Mouse (Mus musculus) limb, embryonic 13.5 days (tissue): ENCODE measurements around the gene Atg9a. TPM values are rescaled to one million over a fixed set of nuclear protein-coding genes. Genes with fewer than 3 reads are reported as not detected.
A peak's percentile ranks its signal among the peaks of the same experiment; 100 is the strongest.

Source experiments
- ATAC-seq: fragments of 200-750 bp; cut with Nextera tagmentation; 2 replicates; pipeline ENCODE4 v1.8.0; 2017; ENCODE audit warnings: low read depth, moderate number of reproducible peaks, moderate TSS enrichment; ENCODE audit not compliant: low FRiP score
- H3K27ac ChIP-seq: fragments of 300-500 bp; sonication (generic); 2 replicates; pipeline ENCODE4 v1.5.1; 2015; ENCODE audit warnings: inconsistent platforms, mild to moderate bottlenecking, moderate library complexity
- H3K27me3 ChIP-seq: fragments of 300-500 bp; sonication (generic); 2 replicates; pipeline ENCODE4 v1.6.1; 2015; ENCODE audit warnings: mild to moderate bottlenecking, inconsistent platforms
- H3K36me3 ChIP-seq: fragments of 300-500 bp; sonication (generic); 2 replicates; pipeline ENCODE4 v1.6.1; 2015; ENCODE audit warnings: inconsistent platforms, mild to moderate bottlenecking, moderate library complexity
- H3K4me1 ChIP-seq: fragments of 300-500 bp; sonication (generic); 2 replicates; pipeline ENCODE4 v1.6.1; 2015; ENCODE audit warnings: inconsistent platforms
- H3K4me2 ChIP-seq: fragments of 300-500 bp; sonication (generic); replicated peaks from 2 replicates; pipeline ENCODE4 v1.6.1; 2015; ENCODE audit warnings: inconsistent platforms, mild to moderate bottlenecking, moderate library complexity
- H3K4me3 ChIP-seq: fragments of 300-500 bp; sonication (generic); 2 replicates; pipeline ENCODE4 v1.5.1; 2015; ENCODE audit warnings: moderate library complexity, mild to moderate bottlenecking, inconsistent platforms
- H3K9ac ChIP-seq: fragments of 300-500 bp; sonication (generic); 2 replicates; pipeline ENCODE4 v1.6.1; 2015; ENCODE audit warnings: mild to moderate bottlenecking, inconsistent platforms
- H3K9me3 ChIP-seq: fragments of 300-500 bp; sonication (generic); 2 replicates; pipeline ENCODE4 v1.6.1; 2016; ENCODE audit warnings: inconsistent platforms
- WGBS: fragments of 180-500 bp; shearing (Covaris S2); methylation state at CpG from one replicate; pipeline ENCODE4 v1.1.7; 2015; 5-methylcytosine and 5-hydroxymethylcytosine counted together
- polyA plus RNA-seq: library from polyadenylated mRNA; unstranded; fragments of >200 nt; fragmentation: Nextera tagmentation; extraction: Ambion mirVana; gene quantifications from 2 replicates; pipeline ENCODE4 v1.2.1, GENCODE M21; 2015

The Atg9a gene
- polyA plus RNA-seq, 1 experiment from 2014 or later = 33.7 TPM

DNA sequence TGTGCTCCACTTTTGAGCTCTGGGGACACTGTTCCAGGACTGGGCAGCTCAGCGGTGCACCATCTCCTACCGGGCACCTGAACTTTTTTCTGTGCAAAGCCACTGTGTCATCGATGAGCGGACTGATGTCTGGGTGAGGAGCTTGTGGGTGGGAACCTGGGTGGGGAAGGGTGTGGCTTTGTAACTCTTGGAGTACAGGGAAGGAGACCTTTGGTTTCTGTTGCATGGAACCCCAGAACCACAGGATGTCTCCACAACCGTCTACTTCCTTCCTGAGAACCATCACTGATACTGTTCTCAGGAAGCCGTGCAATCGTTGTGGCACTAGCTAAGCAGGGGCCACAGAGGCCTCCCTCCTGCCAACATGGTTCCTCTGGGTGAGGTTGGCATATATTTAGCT is 21.1 kb upstream of the Atg9a start:
- Histone ChIP-seq H3K27ac (no peak overlapping the region), H3K4me2 (no peak overlapping the region), H3K4me3 (no peak overlapping the region), H3K9me3 (no peaks in the 10 kb centered on the region), H3K27me3 (peaks cover 31% of the 10 kb centered on the region), H3K4me1 (peaks cover 34% of the 10 kb centered on the region), H3K9ac (no peak overlapping the region), H3K36me3 (peaks cover 41% of the 10 kb centered on the region)
- ATAC-seq = no peak
- WGBS = 90% methylated on average over 7 of the region's 7 CpGs

DNA sequence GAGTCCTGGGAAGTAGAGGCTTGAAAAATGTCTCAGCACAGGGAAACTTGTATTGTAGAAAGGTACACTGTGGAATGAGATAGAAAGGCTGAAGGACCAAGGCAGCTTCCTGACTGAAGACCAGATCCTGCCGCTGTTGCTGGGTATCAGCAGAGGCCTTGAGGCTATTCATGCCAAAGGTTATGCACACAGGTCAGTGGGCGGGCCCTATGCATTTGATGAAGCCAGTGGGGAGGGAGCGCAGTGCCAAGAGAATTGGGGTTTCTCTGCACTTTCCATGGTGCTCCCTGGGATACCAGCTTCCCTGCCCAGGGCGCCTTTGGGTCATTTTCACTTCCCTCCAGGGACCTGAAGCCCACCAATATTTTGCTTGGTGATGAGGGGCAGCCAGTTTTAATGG is 20.5 kb upstream of the Atg9a start:
- Histone ChIP-seq H3K27me3 (peaks cover 25% of the 10 kb centered on the region), H3K4me3 (no peak overlapping the region), H3K4me2 (no peak overlapping the region; the same call in 1 of the 2 replicates), H3K4me1 (peaks cover 32% of the 10 kb centered on the region), H3K9ac (no peak overlapping the region), H3K27ac (no peak overlapping the region), H3K36me3 (peaks cover 41% of the 10 kb centered on the region), H3K9me3 (no peaks in the 10 kb centered on the region)
- ATAC-seq = no peak
- WGBS = 89% methylated on average over 4 of the region's 4 CpGs

DNA sequence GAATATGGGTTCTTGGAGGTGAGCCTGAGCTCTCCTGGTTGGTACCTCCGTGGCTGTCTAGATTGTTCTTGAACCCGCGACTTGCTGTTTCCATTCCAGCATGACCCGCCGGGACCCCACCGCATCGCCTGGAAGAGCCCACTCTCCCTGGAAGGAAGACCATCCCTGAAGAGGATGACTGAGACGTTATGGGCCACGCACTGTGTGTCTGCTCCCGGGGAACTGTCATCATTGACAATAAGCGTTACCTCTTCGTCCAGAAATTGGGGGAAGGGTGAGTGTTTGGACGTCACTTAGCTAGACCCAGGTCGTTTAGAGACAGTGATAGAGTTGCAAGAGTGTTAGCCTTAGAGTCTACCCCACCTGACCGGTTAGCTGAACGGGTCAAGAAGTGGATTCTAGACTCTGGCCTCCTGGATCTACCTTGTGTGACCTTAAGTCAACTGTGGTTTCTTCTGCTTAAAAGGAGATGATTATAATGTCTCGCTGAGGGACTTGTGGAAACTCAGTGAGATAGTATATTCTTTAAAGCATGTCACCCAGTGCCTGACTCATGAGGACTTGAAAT is 19.2 kb upstream of the Atg9a start:
- no peak for ATAC-seq
- peak overlapping the region; percentile 95 for H3K4me3 ChIP-seq
- H3K36me3 ChIP-seq = peaks cover 41% of the 10 kb centered on the region
- H3K9me3 ChIP-seq = no peaks in the 10 kb centered on the region
- peaks cover 13% of the 10 kb centered on the region for H3K27me3 ChIP-seq
- 11% methylated on average over 17 of the region's 17 CpGs for WGBS
- peaks cover 32% of the 10 kb centered on the region for H3K4me1 ChIP-seq
- H3K4me2 ChIP-seq = peak overlapping the region; percentile 97
- no peak overlapping the region for H3K27ac ChIP-seq
- peak overlapping the region; percentile 95 for H3K9ac ChIP-seq

DNA sequence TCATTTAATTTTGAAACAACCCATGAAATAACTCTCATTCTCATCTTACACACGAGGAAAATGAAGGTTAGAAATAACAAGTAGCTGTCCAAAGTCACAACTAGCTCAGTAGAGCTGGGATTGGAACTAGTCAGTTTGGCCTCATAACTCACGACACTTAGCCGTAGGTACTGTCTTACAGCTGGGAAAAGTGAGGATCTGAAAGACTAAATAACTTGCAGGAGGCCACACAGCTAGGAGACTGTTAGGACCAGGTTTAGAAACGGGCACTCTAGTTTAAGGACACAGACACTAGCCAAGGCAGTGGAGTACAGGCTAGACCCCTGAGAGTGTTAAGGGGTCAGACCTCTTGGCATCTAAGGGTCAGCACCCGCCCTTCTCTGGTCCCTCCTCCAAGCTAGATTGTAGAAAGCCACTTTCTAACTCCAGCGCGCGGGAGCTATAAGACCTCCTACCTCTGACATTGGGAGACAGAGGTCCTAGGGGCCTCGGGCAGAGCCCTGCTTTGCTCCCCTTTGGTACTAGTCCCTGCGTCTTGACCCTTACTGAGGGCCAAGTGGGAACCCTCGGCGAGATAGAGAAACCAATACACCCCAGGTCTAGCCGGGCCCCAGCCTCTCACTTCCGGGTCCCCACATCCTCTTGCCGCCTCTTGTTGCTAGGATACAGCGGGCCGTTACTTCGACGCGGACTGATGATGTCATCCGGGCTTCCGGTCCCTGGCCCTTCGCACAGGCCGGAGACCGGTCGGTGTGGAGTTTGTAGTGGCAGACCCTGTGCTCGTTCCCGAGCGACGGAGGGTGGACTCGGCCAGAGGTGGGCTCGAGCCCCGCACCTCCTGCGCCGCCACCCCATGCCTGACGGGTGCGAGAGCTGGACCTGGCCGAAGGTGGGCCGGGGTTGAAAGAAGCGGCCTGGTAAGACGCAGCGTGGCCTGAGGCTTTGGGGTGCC is 18.4 kb upstream of the Atg9a start, which contains the start of the genes Glb1l and Stk16:
Glb1l (minus strand) TSS at position 678 of the 952 bp plus-strand sequence.
Stk16 (plus strand) TSS at position 703 of the 952 bp plus-strand sequence.
- ATAC-seq = peak; percentile 95
- no peaks in the 10 kb centered on the region for H3K9me3 ChIP-seq
- peak within 1 kb of the TSS; percentile 97 for H3K4me2 ChIP-seq
- peaks cover 35% of the 10 kb centered on the region for H3K36me3 ChIP-seq
- peak within 1 kb of the TSS; percentile 95 for H3K9ac ChIP-seq
- 6% methylated on average over 42 of the region's 42 CpGs for WGBS
- peaks cover 4% of the 10 kb centered on the region for H3K27me3 ChIP-seq
- peak within 1 kb of the TSS; percentile 95 for H3K4me3 ChIP-seq
- peaks cover 32% of the 10 kb centered on the region for H3K4me1 ChIP-seq
- H3K27ac ChIP-seq = no peak within 1 kb of the TSS

- H3K36me3 ChIP-seq = peaks cover 22% of the 10 kb centered on the region
- H3K4me2 ChIP-seq = peak overlapping the region; percentile 97
- WGBS = 9% methylated on average over 34 of the region's 34 CpGs
- H3K27me3 ChIP-seq = peaks cover 4% of the 10 kb centered on the region; the same call in 1 of the 2 replicates
- no peaks in the 10 kb centered on the region for H3K9me3 ChIP-seq
- no peak overlapping the region for H3K27ac ChIP-seq
- peak overlapping the region; percentile 95 for H3K4me3 ChIP-seq
- ATAC-seq = no peak
- H3K9ac ChIP-seq = peak overlapping the region; percentile 72
- peaks cover 32% of the 10 kb centered on the region for H3K4me1 ChIP-seq
Measured at GRCm38 (mm10) chr1:75208967-75209678, 17.1 kb upstream of the Atg9a start.

- Histone ChIP-seq H3K4me3 (no peak overlapping the region), H3K9ac (no peak overlapping the region), H3K4me2 (no peak overlapping the region), H3K36me3 (peaks cover 41% of the 10 kb centered on the region), H3K27me3 (no peaks in the 10 kb centered on the region), H3K9me3 (no peaks in the 10 kb centered on the region), H3K4me1 (no peaks in the 10 kb centered on the region), H3K27ac (no peak overlapping the region)
- WGBS = 86% methylated on average over 1 of the region's 1 CpGs
- ATAC-seq = no peak
Measured at GRCm38 (mm10) chr1:75201236-75201635, 9.2 kb upstream of the Atg9a start.

- Histone ChIP-seq H3K27me3 (no peaks in the 10 kb centered on the region), H3K4me3 (peak overlapping the region; percentile 80), H3K9me3 (no peaks in the 10 kb centered on the region), H3K9ac (peak overlapping the region; percentile 90), H3K36me3 (peaks cover 37% of the 10 kb centered on the region), H3K27ac (peak overlapping the region; percentile 93), H3K4me1 (peaks cover 22% of the 10 kb centered on the region), H3K4me2 (peak overlapping the region; percentile 95)
- WGBS = under 1% methylated on average over 19 of the region's 19 CpGs
- ATAC-seq = no peak
Measured at GRCm38 (mm10) chr1:75192452-75192851, 456 bp upstream of the Atg9a start.

DNA sequence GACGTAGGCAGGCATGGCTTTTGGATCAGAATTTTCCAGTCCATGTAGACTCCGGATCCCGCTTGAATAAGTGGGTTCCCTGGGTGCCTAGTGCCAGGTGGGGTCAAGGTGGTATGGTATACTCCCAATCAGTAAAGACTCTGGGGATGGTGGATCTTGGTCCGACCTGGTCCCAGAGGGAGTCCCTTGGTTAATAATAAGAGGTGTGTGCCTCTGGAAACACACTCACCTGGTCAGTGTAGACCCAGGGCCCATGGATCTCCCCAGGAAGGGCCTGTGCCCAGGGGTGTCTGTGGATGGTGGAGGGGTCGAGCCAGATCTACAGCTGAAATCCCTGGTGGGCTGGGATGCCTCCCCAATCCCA is 756 bp downstream of the Atg9a start:
- Histone ChIP-seq H3K36me3 (peaks cover 39% of the 10 kb centered on the region), H3K27ac (peak overlapping the region; percentile 77; the same call in 1 of the 2 replicates), H3K27me3 (no peaks in the 10 kb centered on the region), H3K4me1 (peaks cover 22% of the 10 kb centered on the region), H3K4me3 (peak overlapping the region; percentile 80), H3K4me2 (peak overlapping the region; percentile 95), H3K9ac (peak overlapping the region; percentile 87), H3K9me3 (no peaks in the 10 kb centered on the region)
- no peak for ATAC-seq
- 41% methylated on average over 5 of the region's 5 CpGs for WGBS

- peak overlapping the region; percentile 87; the same call in 1 of the 2 replicates for H3K9ac ChIP-seq
- H3K9me3 ChIP-seq = no peaks in the 10 kb centered on the region
- ATAC-seq = no peak
- H3K27ac ChIP-seq = no peak overlapping the region
- H3K4me1 ChIP-seq = peaks cover 22% of the 10 kb centered on the region
- no peaks in the 10 kb centered on the region for H3K27me3 ChIP-seq
- peak overlapping the region; percentile 95 for H3K4me2 ChIP-seq
- 52% methylated on average over 2 of the region's 2 CpGs for WGBS
- peak overlapping the region; percentile 80 for H3K4me3 ChIP-seq
- peaks cover 39% of the 10 kb centered on the region for H3K36me3 ChIP-seq
Measured at GRCm38 (mm10) chr1:75190577-75190976, 1.4 kb downstream of the Atg9a start.

DNA sequence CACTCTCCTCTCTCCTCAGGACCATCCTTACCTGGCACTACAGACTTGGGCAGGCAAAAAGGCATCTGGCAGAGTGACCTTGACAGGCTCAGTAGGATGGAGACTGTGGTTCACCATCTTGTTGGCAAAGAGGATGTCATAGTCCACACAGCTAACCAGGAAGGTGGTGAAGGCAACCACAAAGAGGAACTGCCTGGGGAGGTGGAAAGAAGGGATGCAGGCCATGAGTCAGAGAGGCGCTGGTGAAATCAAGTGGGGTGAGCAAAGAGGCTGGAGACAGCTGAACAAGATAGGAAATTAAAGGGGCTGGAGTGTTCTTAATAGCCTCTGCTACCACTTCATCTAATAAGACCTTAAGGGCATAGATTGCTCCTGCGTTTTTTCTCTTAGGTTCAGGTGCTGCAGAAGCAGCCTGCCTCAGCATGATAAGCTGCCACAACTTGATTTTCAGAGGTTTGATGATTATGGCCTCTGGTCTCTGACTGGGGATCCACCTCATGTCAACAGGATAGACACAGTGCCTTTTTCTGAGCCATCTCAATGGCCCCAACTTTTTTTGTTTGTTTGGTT is 4.0 kb downstream of the Atg9a start:
- no peak for ATAC-seq
- 79% methylated on average over 2 of the region's 2 CpGs for WGBS
- H3K27me3 ChIP-seq = no peaks in the 10 kb centered on the region

DNA sequence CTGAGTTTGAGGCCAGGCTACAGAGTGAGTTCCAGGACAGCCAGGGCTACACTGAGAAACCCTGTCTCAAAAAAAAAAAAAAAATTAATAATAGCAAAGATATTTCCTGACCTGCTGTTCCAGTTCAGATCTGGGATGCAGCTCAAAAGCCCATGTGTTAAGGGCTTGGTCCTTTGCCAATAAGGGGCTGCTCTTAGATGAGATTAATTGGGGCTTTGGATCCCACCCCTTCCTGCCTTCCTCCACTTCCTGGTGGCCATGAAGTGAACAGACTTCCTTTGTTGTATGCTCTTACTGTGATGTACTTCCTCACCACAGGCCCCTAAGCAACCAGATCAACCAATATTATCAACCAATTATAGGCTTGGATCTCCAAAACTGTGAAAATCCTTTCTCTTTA is 4.9 kb downstream of the Atg9a start:
- H3K4me3 ChIP-seq = no peak overlapping the region
- H3K36me3 ChIP-seq = peaks cover 69% of the 10 kb centered on the region
- H3K9me3 ChIP-seq = no peaks in the 10 kb centered on the region
- H3K27ac ChIP-seq = no peak overlapping the region
- H3K9ac ChIP-seq = no peak overlapping the region
- no peaks in the 10 kb centered on the region for H3K27me3 ChIP-seq
- no peak for ATAC-seq
- H3K4me2 ChIP-seq = no peak overlapping the region
- peaks cover 12% of the 10 kb centered on the region for H3K4me1 ChIP-seq

More for the DNA sequence above, 4.0 kb downstream of the Atg9a start:
- no peak overlapping the region for H3K4me3 ChIP-seq
- H3K36me3 ChIP-seq = peaks cover 61% of the 10 kb centered on the region
- peaks cover 15% of the 10 kb centered on the region for H3K4me1 ChIP-seq
- H3K9ac ChIP-seq = no peak overlapping the region
- H3K9me3 ChIP-seq = no peaks in the 10 kb centered on the region
- no peak overlapping the region for H3K4me2 ChIP-seq
- H3K27ac ChIP-seq = no peak overlapping the region
